Mouse (Mus musculus): ENCODE results near the gene Limd2. TPM values are rescaled to one million over a fixed set of nuclear protein-coding genes. Genes with fewer than 3 reads are reported as not detected.

Limd2 gene
- polyA plus RNA-seq, 1 experiment: 164 TPM

DNA sequence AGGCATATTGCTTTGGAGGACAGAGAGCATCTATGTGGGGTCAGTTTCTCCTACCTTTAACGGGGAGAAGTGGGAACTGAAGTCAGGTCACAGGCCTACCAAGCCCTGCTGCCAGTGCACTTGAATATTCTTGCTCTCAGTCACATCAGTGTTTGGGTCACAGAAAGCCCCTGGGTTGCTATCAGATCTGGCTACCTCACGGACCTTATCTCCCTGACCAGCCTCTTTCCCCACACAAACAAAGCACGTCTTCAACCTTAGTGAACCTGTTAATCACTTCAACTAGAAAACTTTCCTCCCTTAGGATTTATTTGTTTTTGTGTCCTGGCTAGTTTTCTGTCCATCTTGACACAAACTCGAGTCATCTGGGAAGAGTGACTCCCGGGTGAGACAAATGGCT is 15.7 kb upstream of the Limd2 start:
- WGBS: 88% methylated on average over 5 of the region's 5 CpGs
- H3K4me3 ChIP-seq (ENCODE audit: insufficient read depth, low read depth, low read length): no peak overlapping the region
- TF ChIP-seq POLR2A (IDR thresholded peaks at IDR 0.05; ENCODE audit: insufficient read depth, low read depth, low read length): no peak
- TF ChIP-seq CTCF (IDR thresholded peaks at IDR 0.05; ENCODE audit: insufficient read depth, low read depth, low read length): no peak

DNA sequence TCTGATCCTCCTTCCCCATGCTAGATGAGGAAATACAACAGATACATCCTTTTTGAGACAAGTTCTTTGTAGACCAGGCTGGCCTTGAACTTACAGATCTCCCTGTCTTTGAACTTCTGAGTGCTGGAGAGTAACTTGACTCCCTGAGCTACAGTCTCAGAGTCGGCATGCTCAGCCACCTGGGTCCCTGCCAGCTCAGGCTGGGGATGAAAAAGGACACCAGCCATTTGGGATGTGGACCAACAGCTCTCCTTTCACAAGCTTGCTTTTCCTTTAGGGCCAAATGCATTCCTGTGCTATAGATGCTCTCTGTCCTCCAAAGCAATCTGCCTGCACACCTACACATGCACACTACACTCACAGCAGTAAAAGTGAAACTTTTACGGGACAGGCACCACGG is 14.4 kb upstream of the Limd2 start:
- H3K4me1 ChIP-seq (ENCODE audit: control insufficient read depth, insufficient read depth, low read length): peaks cover 8% of the 10 kb centered on the region
- H3K27ac ChIP-seq (ENCODE audit: insufficient read depth, low read depth, low read length): no peak overlapping the region
- WGBS: 66% methylated on average over 3 of the region's 3 CpGs
- H3K4me3 ChIP-seq (ENCODE audit: insufficient read depth, low read depth, low read length): no peak overlapping the region
- TF ChIP-seq CTCF (IDR thresholded peaks at IDR 0.05; ENCODE audit: insufficient read depth, low read depth, low read length) (no peak), POLR2A (IDR thresholded peaks at IDR 0.05; ENCODE audit: insufficient read depth, low read depth, low read length) (no peak)

More for the DNA sequence above, 15.7 kb upstream of the Limd2 start:
- Histone ChIP-seq H3K4me1 (ENCODE audit: control insufficient read depth, insufficient read depth, low read length) (peaks cover 19% of the 10 kb centered on the region), H3K27ac (ENCODE audit: insufficient read depth, low read depth, low read length) (no peak overlapping the region)

DNA sequence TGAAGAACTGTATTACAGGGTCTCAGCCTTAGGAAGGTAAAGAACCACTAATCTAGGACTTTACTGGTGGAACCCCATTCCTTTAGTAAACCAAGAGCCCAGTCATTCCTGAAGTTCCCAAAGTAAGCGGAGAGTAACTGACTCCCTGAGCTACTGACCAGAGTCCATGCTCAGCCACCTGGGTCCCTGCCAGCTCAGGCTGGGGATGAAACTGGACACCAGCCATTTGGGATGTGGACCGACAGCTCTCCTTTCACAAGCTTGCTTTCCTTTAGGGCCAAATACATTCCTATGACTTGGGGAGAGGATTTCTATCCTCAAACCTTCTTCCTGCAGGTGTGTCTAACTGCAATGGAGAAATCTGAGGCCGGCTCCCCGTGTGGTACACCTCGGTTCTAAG is 13.7 kb upstream of the Limd2 start:
- 83% methylated on average over 5 of the region's 5 CpGs for WGBS
- TF ChIP-seq POLR2A (IDR thresholded peaks at IDR 0.05; ENCODE audit: insufficient read depth, low read depth, low read length): no peak
- TF ChIP-seq CTCF (IDR thresholded peaks at IDR 0.05; ENCODE audit: insufficient read depth, low read depth, low read length): no peak
- Histone ChIP-seq H3K4me3 (ENCODE audit: insufficient read depth, low read depth, low read length) (no peak overlapping the region), H3K27ac (ENCODE audit: insufficient read depth, low read depth, low read length) (no peak overlapping the region), H3K4me1 (ENCODE audit: control insufficient read depth, insufficient read depth, low read length) (peaks cover 3% of the 10 kb centered on the region)

DNA sequence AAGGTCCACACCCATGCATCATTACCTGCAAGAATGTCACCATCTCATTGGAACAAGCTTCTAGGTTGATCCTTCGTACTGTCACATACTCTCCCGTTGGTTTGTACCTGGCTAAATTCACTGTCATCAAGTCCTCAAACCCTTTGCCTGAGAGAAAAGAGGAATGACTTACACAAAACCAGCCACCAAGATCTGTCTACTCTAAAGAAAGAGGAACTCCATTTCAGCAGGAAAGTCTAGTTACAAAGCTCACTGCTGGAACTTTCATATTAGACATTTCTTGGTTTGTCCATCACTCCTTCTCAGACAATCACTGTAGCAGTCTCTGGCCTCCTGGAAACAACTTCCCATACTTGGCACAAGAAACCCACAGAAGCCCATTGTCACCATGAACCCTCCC is 12.6 kb upstream of the Limd2 start:
- no peaks in the 10 kb centered on the region for H3K4me1 ChIP-seq (ENCODE audit: control insufficient read depth, insufficient read depth, low read length)
- no peak overlapping the region for H3K27ac ChIP-seq (ENCODE audit: insufficient read depth, low read depth, low read length)
- 93% methylated on average over 2 of the region's 2 CpGs for WGBS
- TF ChIP-seq CTCF (IDR thresholded peaks at IDR 0.05; ENCODE audit: insufficient read depth, low read depth, low read length) (no peak), POLR2A (IDR thresholded peaks at IDR 0.05; ENCODE audit: insufficient read depth, low read depth, low read length) (no peak)
- H3K4me3 ChIP-seq (ENCODE audit: insufficient read depth, low read depth, low read length): no peak overlapping the region

DNA sequence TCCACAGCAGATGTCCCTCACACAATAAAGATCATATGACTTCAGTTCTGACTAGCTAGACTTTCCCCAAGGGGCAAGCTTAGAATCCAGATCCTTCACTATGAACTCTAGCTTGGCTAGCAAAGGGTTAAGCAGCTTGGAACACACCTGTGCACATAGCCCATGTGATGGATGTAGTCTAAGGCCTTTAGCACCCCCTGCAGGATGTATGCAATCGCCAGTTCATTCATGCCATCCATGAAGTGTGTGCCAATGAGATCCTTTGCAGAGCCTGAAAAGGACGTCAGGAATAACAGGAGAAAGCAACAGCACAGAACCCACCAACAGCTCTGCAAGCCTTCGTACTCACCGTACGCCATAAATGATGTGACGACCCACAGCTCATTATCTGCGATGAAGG is 10.1 kb upstream of the Limd2 start:
- no peak for TF ChIP-seq POLR2A (IDR thresholded peaks at IDR 0.05; ENCODE audit: insufficient read depth, low read depth, low read length)
- no peak for TF ChIP-seq CTCF (IDR thresholded peaks at IDR 0.05; ENCODE audit: insufficient read depth, low read depth, low read length)
- Histone ChIP-seq H3K4me3 (ENCODE audit: insufficient read depth, low read depth, low read length) (no peak overlapping the region), H3K27ac (ENCODE audit: insufficient read depth, low read depth, low read length) (no peak overlapping the region), H3K4me1 (ENCODE audit: control insufficient read depth, insufficient read depth, low read length) (no peaks in the 10 kb centered on the region)
- 75% methylated on average over 7 of the region's 7 CpGs for WGBS

DNA sequence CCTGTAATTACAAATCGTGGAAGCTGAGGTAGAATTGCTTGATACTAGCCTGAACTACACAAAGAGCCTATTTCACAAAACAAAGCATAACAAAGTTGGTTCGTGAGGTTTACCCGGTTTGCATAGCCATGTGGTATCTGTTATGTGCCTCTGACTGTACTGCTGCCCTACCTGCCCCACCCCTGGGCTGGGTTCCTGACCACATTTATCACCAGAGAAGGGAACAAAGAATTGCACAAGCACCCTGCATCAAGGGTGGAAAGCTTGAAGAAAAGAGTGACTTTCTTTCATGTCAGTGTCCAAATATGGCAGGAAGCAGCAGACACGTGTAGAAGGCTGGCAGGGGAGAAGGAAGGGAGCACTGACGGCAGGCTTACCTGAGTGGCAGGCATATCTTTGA is 6.8 kb upstream of the Limd2 start:
- H3K27ac ChIP-seq (ENCODE audit: insufficient read depth, low read depth, low read length): no peak overlapping the region
- 65% methylated on average over 5 of the region's 5 CpGs for WGBS
- no peak overlapping the region for H3K4me3 ChIP-seq (ENCODE audit: insufficient read depth, low read depth, low read length)
- H3K4me1 ChIP-seq (ENCODE audit: control insufficient read depth, insufficient read depth, low read length): peaks cover 15% of the 10 kb centered on the region
- TF ChIP-seq CTCF (IDR thresholded peaks at IDR 0.05; ENCODE audit: insufficient read depth, low read depth, low read length): no peak
- no peak for TF ChIP-seq POLR2A (IDR thresholded peaks at IDR 0.05; ENCODE audit: insufficient read depth, low read depth, low read length)

DNA sequence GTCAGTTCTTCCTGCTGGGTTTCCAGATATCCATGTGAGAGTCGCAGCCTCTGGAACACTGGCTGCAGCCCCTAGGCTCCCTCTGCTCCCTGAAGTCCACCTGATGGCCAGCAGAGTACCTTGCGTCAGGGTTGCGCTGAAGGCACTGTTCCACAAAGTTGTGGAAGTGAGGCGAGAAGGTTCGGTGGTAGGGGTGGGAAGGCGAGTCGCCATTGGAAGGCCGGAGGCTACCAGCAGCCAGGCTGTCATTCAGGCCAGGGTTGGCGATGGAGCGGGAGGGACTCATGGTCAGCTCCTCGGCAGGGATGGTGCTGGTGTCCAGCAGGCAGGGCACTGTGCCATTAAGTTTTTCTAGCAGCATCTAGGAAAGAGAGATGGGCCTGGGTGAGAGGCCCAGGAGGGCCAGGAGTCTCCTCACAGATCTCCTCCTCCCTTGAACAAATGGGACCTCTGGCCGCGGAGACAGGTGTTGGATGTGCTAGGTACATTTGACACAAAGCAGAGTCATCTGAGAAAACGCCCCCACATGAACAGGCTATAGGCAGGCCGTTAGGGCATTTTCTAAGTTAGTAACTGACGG is 4.0 kb upstream of the Limd2 start:
- H3K4me3 ChIP-seq (ENCODE audit: insufficient read depth, low read depth, low read length): no peak overlapping the region
- peaks cover 34% of the 10 kb centered on the region for H3K4me1 ChIP-seq (ENCODE audit: control insufficient read depth, insufficient read depth, low read length)
- TF ChIP-seq CTCF (IDR thresholded peaks at IDR 0.05; ENCODE audit: insufficient read depth, low read depth, low read length) (no peak), POLR2A (IDR thresholded peaks at IDR 0.05; ENCODE audit: insufficient read depth, low read depth, low read length) (no peak)
- H3K27ac ChIP-seq (ENCODE audit: insufficient read depth, low read depth, low read length): no peak overlapping the region
- 93% methylated on average over 16 of the region's 16 CpGs for WGBS

DNA sequence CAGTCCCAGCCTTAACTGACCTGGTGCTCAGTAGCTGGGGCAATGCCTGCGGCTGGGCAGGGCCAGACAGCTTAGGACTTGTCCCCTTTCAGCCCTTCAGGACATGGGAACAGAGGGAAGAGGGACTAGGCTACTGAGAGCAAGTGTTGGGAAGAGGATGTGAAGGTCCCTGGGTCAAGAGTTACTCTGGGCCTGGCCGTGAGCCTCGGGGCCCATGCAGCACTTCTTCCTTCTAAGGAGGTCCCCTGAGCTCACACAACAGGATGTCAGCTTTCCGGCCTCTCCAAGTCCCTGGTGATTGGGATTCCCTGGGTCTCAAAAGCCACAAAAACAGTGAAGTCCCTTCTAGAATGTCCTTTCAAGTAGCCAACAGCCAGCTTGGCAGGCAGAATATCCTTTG is 2.9 kb upstream of the Limd2 start:
- Histone ChIP-seq H3K27ac (ENCODE audit: insufficient read depth, low read depth, low read length) (peak overlapping the region; percentile 22; the same call in 1 of the 2 replicates), H3K4me1 (ENCODE audit: control insufficient read depth, insufficient read depth, low read length) (peaks cover 34% of the 10 kb centered on the region), H3K4me3 (ENCODE audit: insufficient read depth, low read depth, low read length) (no peak overlapping the region)
- WGBS: 89% methylated on average over 4 of the region's 4 CpGs
- TF ChIP-seq POLR2A (IDR thresholded peaks at IDR 0.05; ENCODE audit: insufficient read depth, low read depth, low read length) (no peak), CTCF (IDR thresholded peaks at IDR 0.05; ENCODE audit: insufficient read depth, low read depth, low read length) (no peak)

DNA sequence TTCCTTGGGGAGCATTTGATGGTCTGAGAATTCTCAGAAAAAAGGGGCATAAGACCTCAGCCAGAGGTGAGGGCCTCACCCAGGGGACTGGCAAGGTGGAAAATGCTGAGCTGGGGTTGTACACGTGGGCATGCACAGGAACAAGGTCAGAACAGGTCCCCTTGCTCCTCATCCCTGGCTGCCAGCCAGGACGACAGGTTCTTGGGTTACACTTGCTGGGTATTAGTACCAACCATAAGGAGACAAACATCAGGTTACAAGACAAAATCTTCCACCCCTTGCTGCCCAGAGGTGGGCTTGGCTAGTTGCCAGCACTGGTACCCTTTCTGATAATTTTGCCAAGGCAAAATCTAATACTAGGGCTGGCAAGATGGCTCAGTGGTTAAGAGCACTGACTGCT is 1.6 kb upstream of the Limd2 start:
- 93% methylated on average over 2 of the region's 2 CpGs for WGBS
- Histone ChIP-seq H3K27ac (ENCODE audit: insufficient read depth, low read depth, low read length) (peak overlapping the region; percentile 96), H3K4me1 (ENCODE audit: control insufficient read depth, insufficient read depth, low read length) (peaks cover 43% of the 10 kb centered on the region), H3K4me3 (ENCODE audit: insufficient read depth, low read depth, low read length) (no peak overlapping the region)
- TF ChIP-seq POLR2A (IDR thresholded peaks at IDR 0.05; ENCODE audit: insufficient read depth, low read depth, low read length): no peak
- no peak for TF ChIP-seq CTCF (IDR thresholded peaks at IDR 0.05; ENCODE audit: insufficient read depth, low read depth, low read length)

Measured in olfactory bulb, adult 2 months (tissue).